Mouse (Mus musculus): ENCODE measurements around the gene Fbxl17. TPM values are rescaled to one million over a fixed set of nuclear protein-coding genes. Genes with fewer than 3 reads are reported as not detected.

Gene Fbxl17
- polyA plus RNA-seq, 1 experiment: 5.9 TPM

- WGBS: 69% methylated on average over 6 of the region's 6 CpGs
- Histone ChIP-seq H3K27ac (ENCODE audit: insufficient read depth, low read depth, low read length) (no peak overlapping the region), H3K27me3 (ENCODE audit: control insufficient read depth, insufficient read depth, low read length) (no peaks in the 10 kb centered on the region), H3K4me3 (ENCODE audit: low read depth, low read length) (no peak overlapping the region), H3K4me1 (ENCODE audit: control insufficient read depth, insufficient read depth, insufficient read length, low read length) (no peaks in the 10 kb centered on the region), H3K36me3 (ENCODE audit: control insufficient read depth, insufficient read depth, low read length) (no peaks in the 10 kb centered on the region)
- TF ChIP-seq CTCF (IDR thresholded peaks at IDR 0.05; ENCODE audit: extremely low read depth, insufficient read length, insufficient replicate concordance, low read depth, low read length) (no peak), POLR2A (IDR thresholded peaks at IDR 0.05; ENCODE audit: low read depth, low read length) (no peak)
Observed at GRCm38 (mm10) chr17:63110994-63111393, 388.8 kb downstream of the Fbxl17 start.

GRCm38 (mm10) chr17:63110211-63110755 is 389.5 kb downstream of the Fbxl17 start:
- no peak overlapping the region for H3K4me3 ChIP-seq (ENCODE audit: low read depth, low read length)
- H3K27me3 ChIP-seq (ENCODE audit: control insufficient read depth, insufficient read depth, low read length): no peaks in the 10 kb centered on the region
- no peaks in the 10 kb centered on the region for H3K36me3 ChIP-seq (ENCODE audit: control insufficient read depth, insufficient read depth, low read length)
- TF ChIP-seq POLR2A (IDR thresholded peaks at IDR 0.05; ENCODE audit: low read depth, low read length) (no peak), CTCF (IDR thresholded peaks at IDR 0.05; ENCODE audit: extremely low read depth, insufficient read length, insufficient replicate concordance, low read depth, low read length) (no peak)
- H3K27ac ChIP-seq (ENCODE audit: insufficient read depth, low read depth, low read length): no peak overlapping the region
- no peaks in the 10 kb centered on the region for H3K4me1 ChIP-seq (ENCODE audit: control insufficient read depth, insufficient read depth, insufficient read length, low read length)
- 92% methylated on average over 7 of the region's 7 CpGs for WGBS

DNA sequence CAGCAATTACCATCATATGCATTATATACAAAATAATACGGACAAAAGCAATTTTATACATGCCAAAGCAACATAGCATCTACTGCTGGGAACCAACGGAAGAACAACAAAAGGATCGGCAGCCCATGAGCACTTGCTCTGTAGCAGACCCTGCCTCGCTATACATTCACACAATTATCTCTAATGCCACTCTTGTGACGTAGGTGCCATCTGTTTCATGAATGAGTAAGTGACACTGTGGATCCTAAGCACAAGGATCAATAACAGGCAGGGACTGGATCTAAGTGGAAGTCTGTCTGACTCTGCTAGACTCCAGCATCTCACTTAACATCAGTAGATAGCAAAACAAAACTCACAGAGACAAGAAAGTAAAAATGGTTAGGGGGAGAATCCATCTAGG is 391.8 kb downstream of the Fbxl17 start:
- TF ChIP-seq POLR2A (IDR thresholded peaks at IDR 0.05; ENCODE audit: low read depth, low read length) (no peak), CTCF (IDR thresholded peaks at IDR 0.05; ENCODE audit: extremely low read depth, insufficient read length, insufficient replicate concordance, low read depth, low read length) (no peak)
- Histone ChIP-seq H3K4me3 (ENCODE audit: low read depth, low read length) (no peak overlapping the region), H3K36me3 (ENCODE audit: control insufficient read depth, insufficient read depth, low read length) (no peaks in the 10 kb centered on the region), H3K4me1 (ENCODE audit: control insufficient read depth, insufficient read depth, insufficient read length, low read length) (no peaks in the 10 kb centered on the region), H3K27ac (ENCODE audit: insufficient read depth, low read depth, low read length) (no peak overlapping the region), H3K27me3 (ENCODE audit: control insufficient read depth, insufficient read depth, low read length) (no peaks in the 10 kb centered on the region)
- WGBS: 92% methylated on average over 5 of the region's 5 CpGs

- no peaks in the 10 kb centered on the region for H3K27me3 ChIP-seq (ENCODE audit: control insufficient read depth, insufficient read depth, low read length)
- TF ChIP-seq CTCF (IDR thresholded peaks at IDR 0.05; ENCODE audit: extremely low read depth, insufficient read length, insufficient replicate concordance, low read depth, low read length) (no peak), POLR2A (IDR thresholded peaks at IDR 0.05; ENCODE audit: low read depth, low read length) (no peak)
- H3K27ac ChIP-seq (ENCODE audit: insufficient read depth, low read depth, low read length): no peak overlapping the region
- no peak overlapping the region for H3K4me3 ChIP-seq (ENCODE audit: low read depth, low read length)
- no peaks in the 10 kb centered on the region for H3K36me3 ChIP-seq (ENCODE audit: control insufficient read depth, insufficient read depth, low read length)
- no peaks in the 10 kb centered on the region for H3K4me1 ChIP-seq (ENCODE audit: control insufficient read depth, insufficient read depth, insufficient read length, low read length)
- 96% methylated on average over 4 of the region's 4 CpGs for WGBS
Observed at GRCm38 (mm10) chr17:63107515-63107914, 392.3 kb downstream of the Fbxl17 start.

DNA sequence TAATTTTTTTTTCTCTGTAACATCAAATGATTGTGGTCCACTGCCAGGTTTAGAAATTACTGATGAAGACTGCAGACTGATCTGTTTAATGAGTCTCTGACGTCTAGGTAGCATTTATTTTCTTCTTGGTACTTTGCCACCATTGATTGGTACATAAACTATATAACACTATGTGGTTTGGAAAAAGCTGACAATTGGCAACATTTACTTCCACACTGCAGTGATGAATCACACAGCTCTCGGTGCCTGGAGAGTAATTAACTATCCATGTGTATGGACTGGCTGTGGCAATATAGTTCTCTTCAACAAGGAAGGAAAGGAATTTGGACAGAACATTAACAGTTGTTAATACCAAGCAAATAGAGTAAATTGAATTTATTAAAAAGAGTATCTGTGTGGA is 404.3 kb downstream of the Fbxl17 start:
- Histone ChIP-seq H3K36me3 (ENCODE audit: control insufficient read depth, insufficient read depth, low read length) (no peaks in the 10 kb centered on the region), H3K4me1 (ENCODE audit: control insufficient read depth, insufficient read depth, insufficient read length, low read length) (no peaks in the 10 kb centered on the region), H3K27me3 (ENCODE audit: control insufficient read depth, insufficient read depth, low read length) (no peaks in the 10 kb centered on the region), H3K27ac (ENCODE audit: insufficient read depth, low read depth, low read length) (no peak overlapping the region), H3K4me3 (ENCODE audit: low read depth, low read length) (no peak overlapping the region)
- no peak for TF ChIP-seq POLR2A (IDR thresholded peaks at IDR 0.05; ENCODE audit: low read depth, low read length)
- no peak for TF ChIP-seq CTCF (IDR thresholded peaks at IDR 0.05; ENCODE audit: extremely low read depth, insufficient read length, insufficient replicate concordance, low read depth, low read length)
- WGBS: 34% methylated on average over 2 of the region's 2 CpGs

DNA sequence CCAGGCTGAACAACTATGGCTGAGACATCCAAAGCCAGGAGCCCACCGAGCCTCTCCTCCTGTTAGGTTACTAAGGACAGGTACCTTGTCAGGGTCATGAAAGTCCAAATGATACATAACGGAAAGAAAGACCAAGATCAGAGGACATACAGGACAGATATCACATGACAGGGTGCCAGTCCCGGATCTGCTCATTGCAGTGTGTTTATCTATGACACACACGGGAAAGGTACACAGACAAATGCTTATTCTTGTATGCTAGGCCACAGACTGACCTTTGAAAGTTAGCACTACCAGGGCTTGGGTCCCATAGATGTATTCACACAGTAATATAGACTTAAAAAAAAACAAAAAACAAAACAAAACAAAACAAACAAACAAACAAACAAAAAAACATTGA is 404.8 kb downstream of the Fbxl17 start:
- WGBS: 65% methylated on average over 4 of the region's 4 CpGs
- TF ChIP-seq CTCF (IDR thresholded peaks at IDR 0.05; ENCODE audit: extremely low read depth, insufficient read length, insufficient replicate concordance, low read depth, low read length) (no peak), POLR2A (IDR thresholded peaks at IDR 0.05; ENCODE audit: low read depth, low read length) (no peak)
- no peak overlapping the region for H3K4me3 ChIP-seq (ENCODE audit: low read depth, low read length)

GRCm38 (mm10) chr17:63093184-63093583 is 406.6 kb downstream of the Fbxl17 start:
- no peak for TF ChIP-seq CTCF (IDR thresholded peaks at IDR 0.05; ENCODE audit: extremely low read depth, insufficient read length, insufficient replicate concordance, low read depth, low read length)
- TF ChIP-seq POLR2A (IDR thresholded peaks at IDR 0.05; ENCODE audit: low read depth, low read length): no peak
- no peak overlapping the region for H3K4me3 ChIP-seq (ENCODE audit: low read depth, low read length)
- no peaks in the 10 kb centered on the region for H3K4me1 ChIP-seq (ENCODE audit: control insufficient read depth, insufficient read depth, insufficient read length, low read length)
- H3K27ac ChIP-seq (ENCODE audit: insufficient read depth, low read depth, low read length): no peak overlapping the region
- H3K27me3 ChIP-seq (ENCODE audit: control insufficient read depth, insufficient read depth, low read length): no peaks in the 10 kb centered on the region
- WGBS: 86% methylated on average over 4 of the region's 4 CpGs
- no peaks in the 10 kb centered on the region for H3K36me3 ChIP-seq (ENCODE audit: control insufficient read depth, insufficient read depth, low read length)

More for the DNA sequence above, 404.8 kb downstream of the Fbxl17 start:
- no peak overlapping the region for H3K27ac ChIP-seq (ENCODE audit: insufficient read depth, low read depth, low read length)
- no peaks in the 10 kb centered on the region for H3K27me3 ChIP-seq (ENCODE audit: control insufficient read depth, insufficient read depth, low read length)
- H3K36me3 ChIP-seq (ENCODE audit: control insufficient read depth, insufficient read depth, low read length): no peaks in the 10 kb centered on the region
- H3K4me1 ChIP-seq (ENCODE audit: control insufficient read depth, insufficient read depth, insufficient read length, low read length): no peaks in the 10 kb centered on the region

Measured in small intestine, adult 2 months (tissue).